Mouse (Mus musculus): Measurements from ENCODE around the gene Ugt8a. TPM values are rescaled to one million over a fixed set of nuclear protein-coding genes. Genes with fewer than 3 reads are reported as not detected.

Gene Ugt8a
- polyA plus RNA-seq, 1 experiment: not detected

DNA sequence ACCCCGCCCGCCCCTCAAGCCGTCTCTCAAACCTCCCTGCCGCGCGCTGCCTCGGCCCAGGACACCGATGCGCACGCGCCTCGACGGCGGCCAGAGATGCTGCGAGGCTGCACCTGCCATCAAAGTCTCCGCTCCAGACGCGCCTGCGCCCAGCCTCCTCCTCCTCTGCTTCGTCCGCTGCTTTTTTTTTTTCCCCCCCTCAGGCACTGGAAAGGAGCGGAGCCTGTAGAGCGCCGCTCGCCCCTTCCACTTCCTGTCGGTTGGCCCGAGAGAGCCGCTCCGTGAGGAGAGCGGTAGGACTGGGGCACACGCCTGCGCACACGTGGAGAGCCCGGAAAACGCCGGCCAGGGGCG, 314 bp upstream of the Ugt8a start:
- no peak for TF ChIP-seq REST (IDR thresholded peaks at IDR 0.05; ENCODE audit: insufficient read depth, insufficient read length)
- no peak for TF ChIP-seq POLR2A (IDR thresholded peaks at IDR 0.05; ENCODE audit: insufficient read length, low read depth)
- no peak for TF ChIP-seq CEBPB (IDR thresholded peaks at IDR 0.05; ENCODE audit: insufficient read depth, poor library complexity, severe bottlenecking)
- no peak for TF ChIP-seq SRF (IDR thresholded peaks at IDR 0.05; ENCODE audit: control insufficient read depth, insufficient read length, low read depth)
- TF ChIP-seq MYOD1 (IDR thresholded peaks at IDR 0.05; ENCODE audit: control insufficient read depth in 1 of 3, insufficient read length in 2 of 3, low read depth in 2 of 3): no peak
- no peak for TF ChIP-seq TCF3 (IDR thresholded peaks at IDR 0.05; ENCODE audit: insufficient read length, low read depth)
- no peak for TF ChIP-seq POLR2AphosphoS2 (IDR thresholded peaks at IDR 0.05; ENCODE audit: insufficient read length, low read depth)
- TF ChIP-seq E2F4 (IDR thresholded peaks at IDR 0.05; ENCODE audit: insufficient read depth): no peak
- no peak for TF ChIP-seq USF1 (IDR thresholded peaks at IDR 0.05; ENCODE audit: low read depth)
- no peak for TF ChIP-seq MAX (IDR thresholded peaks at IDR 0.05; ENCODE audit: low read depth)
- TF ChIP-seq TCF12 (IDR thresholded peaks at IDR 0.05; ENCODE audit: insufficient read depth, poor library complexity, severe bottlenecking): no peak
- TF ChIP-seq MYOG (IDR thresholded peaks at IDR 0.05; ENCODE audit: control insufficient read depth in 1 of 3, insufficient read depth in 1 of 3, insufficient read length in 2 of 3, low read depth in 2 of 3): no peak
- Histone ChIP-seq H3K79me2 (ENCODE audit: control insufficient read depth, insufficient read depth) (no peaks in the 10 kb centered on the region), H3K4me3 (no peak overlapping the region), H3ac (ENCODE audit: control insufficient read depth, insufficient read length) (no peak overlapping the region), H3K4me2 (ENCODE audit: low read depth) (no peak overlapping the region), H3K27me3 (ENCODE audit: control insufficient read depth, insufficient read depth, insufficient read length) (peaks cover 12% of the 10 kb centered on the region), H3K36me3 (ENCODE audit: control insufficient read depth, insufficient read depth) (no peaks in the 10 kb centered on the region)

DNA sequence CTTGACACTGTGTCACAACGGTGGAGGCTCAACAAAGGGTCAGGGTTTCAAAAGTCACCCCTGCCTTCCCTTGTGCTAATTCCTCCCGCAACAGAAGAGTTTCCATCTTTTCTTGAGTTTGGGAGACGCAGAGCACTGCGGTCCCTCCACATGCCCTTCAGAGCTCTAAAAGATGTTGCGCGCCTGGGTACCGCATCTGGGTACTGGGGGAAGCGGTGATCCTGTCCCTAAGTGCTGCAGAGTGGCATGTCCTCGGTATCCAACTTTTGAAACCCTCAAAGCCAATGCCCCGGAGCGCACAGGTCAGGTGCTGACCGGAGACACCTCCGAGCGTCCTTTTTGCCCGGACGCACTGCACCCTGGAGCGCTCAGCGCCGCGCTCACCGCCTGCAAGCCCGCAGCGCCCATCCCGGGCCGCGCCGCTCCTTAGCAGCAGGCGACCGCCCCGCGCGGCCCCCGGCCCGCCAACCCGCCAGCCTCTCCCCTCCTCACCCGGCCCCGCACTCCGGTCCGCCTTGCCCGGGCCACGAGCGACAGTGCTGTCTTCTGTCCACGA, 805 bp downstream of the Ugt8a start:
- no peak overlapping the region for H3K4me2 ChIP-seq (ENCODE audit: low read depth)
- no peaks in the 10 kb centered on the region for H3K79me2 ChIP-seq (ENCODE audit: control insufficient read depth, insufficient read depth)
- H3K4me3 ChIP-seq: no peak overlapping the region
- TF ChIP-seq MAX (IDR thresholded peaks at IDR 0.05; ENCODE audit: low read depth) (no peak), TCF3 (IDR thresholded peaks at IDR 0.05; ENCODE audit: insufficient read length, low read depth) (no peak), POLR2AphosphoS2 (IDR thresholded peaks at IDR 0.05; ENCODE audit: insufficient read length, low read depth) (no peak), CEBPB (IDR thresholded peaks at IDR 0.05; ENCODE audit: insufficient read depth, poor library complexity, severe bottlenecking) (no peak), MYOG (IDR thresholded peaks at IDR 0.05; ENCODE audit: control insufficient read depth in 1 of 3, insufficient read depth in 1 of 3, insufficient read length in 2 of 3, low read depth in 2 of 3) (no peak), TCF12 (IDR thresholded peaks at IDR 0.05; ENCODE audit: insufficient read depth, poor library complexity, severe bottlenecking) (no peak), E2F4 (IDR thresholded peaks at IDR 0.05; ENCODE audit: insufficient read depth) (no peak), USF1 (IDR thresholded peaks at IDR 0.05; ENCODE audit: low read depth) (no peak), MYOD1 (IDR thresholded peaks at IDR 0.05; ENCODE audit: control insufficient read depth in 1 of 3, insufficient read length in 2 of 3, low read depth in 2 of 3) (no peak), SRF (IDR thresholded peaks at IDR 0.05; ENCODE audit: control insufficient read depth, insufficient read length, low read depth) (no peak), POLR2A (IDR thresholded peaks at IDR 0.05; ENCODE audit: insufficient read length, low read depth) (no peak), REST (IDR thresholded peaks at IDR 0.05; ENCODE audit: insufficient read depth, insufficient read length) (no peak)
- peaks cover 12% of the 10 kb centered on the region for H3K27me3 ChIP-seq (ENCODE audit: control insufficient read depth, insufficient read depth, insufficient read length)
- H3ac ChIP-seq (ENCODE audit: control insufficient read depth, insufficient read length): no peak overlapping the region
- no peaks in the 10 kb centered on the region for H3K36me3 ChIP-seq (ENCODE audit: control insufficient read depth, insufficient read depth)

DNA sequence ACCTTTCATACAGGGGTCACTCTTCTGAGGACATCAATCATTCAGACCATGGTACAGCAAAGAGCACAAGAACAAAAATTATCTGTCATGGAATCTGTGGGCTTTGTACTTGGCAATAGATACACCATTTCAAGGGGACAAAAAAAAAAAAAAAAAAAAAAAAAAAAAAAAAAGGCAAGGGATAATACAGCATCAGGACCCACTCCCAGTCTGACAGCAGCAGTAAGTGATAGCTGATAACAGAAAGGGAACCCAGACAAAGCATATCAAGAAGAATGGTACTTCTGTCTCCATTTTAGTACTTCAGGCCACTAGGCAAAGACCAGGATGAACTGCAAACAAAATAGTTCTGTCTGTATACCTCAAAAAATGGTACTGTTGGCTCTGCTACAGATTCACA, 2.6 kb downstream of the Ugt8a start:
- Histone ChIP-seq H3K27me3 (ENCODE audit: control insufficient read depth, insufficient read depth, insufficient read length) (peaks cover 12% of the 10 kb centered on the region), H3K4me3 (no peak overlapping the region), H3ac (ENCODE audit: control insufficient read depth, insufficient read length) (no peak overlapping the region), H3K79me2 (ENCODE audit: control insufficient read depth, insufficient read depth) (no peaks in the 10 kb centered on the region), H3K4me2 (ENCODE audit: low read depth) (no peak overlapping the region), H3K36me3 (ENCODE audit: control insufficient read depth, insufficient read depth) (no peaks in the 10 kb centered on the region)
- TF ChIP-seq CEBPB (IDR thresholded peaks at IDR 0.05; ENCODE audit: insufficient read depth, poor library complexity, severe bottlenecking) (no peak), MYOD1 (IDR thresholded peaks at IDR 0.05; ENCODE audit: control insufficient read depth in 1 of 3, insufficient read length in 2 of 3, low read depth in 2 of 3) (no peak), REST (IDR thresholded peaks at IDR 0.05; ENCODE audit: insufficient read depth, insufficient read length) (no peak), MYOG (IDR thresholded peaks at IDR 0.05; ENCODE audit: control insufficient read depth in 1 of 3, insufficient read depth in 1 of 3, insufficient read length in 2 of 3, low read depth in 2 of 3) (no peak), POLR2A (IDR thresholded peaks at IDR 0.05; ENCODE audit: insufficient read length, low read depth) (no peak), MAX (IDR thresholded peaks at IDR 0.05; ENCODE audit: low read depth) (no peak), TCF12 (IDR thresholded peaks at IDR 0.05; ENCODE audit: insufficient read depth, poor library complexity, severe bottlenecking) (no peak), USF1 (IDR thresholded peaks at IDR 0.05; ENCODE audit: low read depth) (no peak), SRF (IDR thresholded peaks at IDR 0.05; ENCODE audit: control insufficient read depth, insufficient read length, low read depth) (no peak), POLR2AphosphoS2 (IDR thresholded peaks at IDR 0.05; ENCODE audit: insufficient read length, low read depth) (no peak), E2F4 (IDR thresholded peaks at IDR 0.05; ENCODE audit: insufficient read depth) (no peak), TCF3 (IDR thresholded peaks at IDR 0.05; ENCODE audit: insufficient read length, low read depth) (no peak)

DNA sequence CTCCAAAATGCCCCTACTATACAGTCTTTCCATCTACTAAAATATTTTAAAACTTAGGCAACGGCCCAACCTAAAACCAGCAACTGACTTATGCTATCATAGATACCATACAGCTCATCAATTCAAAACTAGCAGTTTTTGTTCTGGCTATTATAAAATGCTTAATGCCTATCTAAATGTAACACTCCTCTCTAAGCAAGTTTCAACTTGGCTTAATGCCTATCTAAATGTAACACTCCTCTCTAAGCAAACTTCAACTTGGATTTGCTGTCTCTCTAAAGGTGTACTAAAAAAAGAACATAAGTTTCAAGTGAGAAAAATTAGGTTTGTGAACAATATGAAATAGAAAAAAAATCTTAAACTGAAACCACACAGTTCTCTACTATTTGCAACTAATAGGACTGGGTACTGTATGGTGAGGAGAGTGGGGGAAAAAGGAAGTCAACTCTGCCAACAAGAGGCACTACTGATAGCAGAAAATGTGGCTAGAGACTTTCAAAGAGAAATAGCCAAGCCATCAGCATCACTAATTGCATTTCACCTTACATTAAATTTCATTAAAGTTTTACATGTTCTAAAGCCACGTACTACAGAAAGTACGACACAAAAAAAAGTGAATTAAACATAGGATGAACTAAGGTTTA, 5.7 kb downstream of the Ugt8a start:
- Histone ChIP-seq H3K36me3 (ENCODE audit: control insufficient read depth, insufficient read depth) (no peaks in the 10 kb centered on the region), H3K4me2 (ENCODE audit: low read depth) (no peak overlapping the region), H3K4me3 (no peak overlapping the region), H3K79me2 (ENCODE audit: control insufficient read depth, insufficient read depth) (no peaks in the 10 kb centered on the region), H3ac (ENCODE audit: control insufficient read depth, insufficient read length) (no peak overlapping the region), H3K27me3 (ENCODE audit: control insufficient read depth, insufficient read depth, insufficient read length) (peaks cover 2% of the 10 kb centered on the region)
- TF ChIP-seq MYOD1 (IDR thresholded peaks at IDR 0.05; ENCODE audit: control insufficient read depth in 1 of 3, insufficient read length in 2 of 3, low read depth in 2 of 3) (no peak), E2F4 (IDR thresholded peaks at IDR 0.05; ENCODE audit: insufficient read depth) (no peak), POLR2A (IDR thresholded peaks at IDR 0.05; ENCODE audit: insufficient read length, low read depth) (no peak), TCF12 (IDR thresholded peaks at IDR 0.05; ENCODE audit: insufficient read depth, poor library complexity, severe bottlenecking) (no peak), SRF (IDR thresholded peaks at IDR 0.05; ENCODE audit: control insufficient read depth, insufficient read length, low read depth) (no peak), MAX (IDR thresholded peaks at IDR 0.05; ENCODE audit: low read depth) (no peak), USF1 (IDR thresholded peaks at IDR 0.05; ENCODE audit: low read depth) (no peak)

Data from myocyte (in vitro differentiated cells).